Mouse (Mus musculus): ENCODE measurements around the gene Tmem8b.

DNA sequence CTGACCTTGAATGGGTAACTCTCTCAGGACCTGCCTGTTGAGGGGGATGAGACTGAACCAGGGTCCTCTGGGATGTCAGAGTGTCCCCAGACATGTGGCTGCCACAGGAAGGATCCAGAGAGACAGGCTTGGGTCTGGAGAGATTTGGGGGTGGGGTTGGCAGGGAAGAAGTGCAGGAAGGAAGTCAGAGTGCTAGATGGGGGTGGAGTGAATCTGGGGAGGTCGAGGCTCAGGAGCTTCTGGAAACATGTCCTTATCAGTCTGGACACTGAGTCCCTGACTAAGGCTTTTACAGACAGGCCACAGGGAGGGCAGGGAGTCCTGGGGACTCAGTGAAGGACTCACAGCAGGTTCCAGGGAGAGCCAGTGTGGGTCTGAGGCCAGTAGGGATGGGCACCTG, 63.4 kb downstream of the Tmem8b start:
- TF ChIP-seq CTCF (IDR thresholded peaks at IDR 0.05; ENCODE audit: low read depth) (no peak), EP300 (optimal IDR thresholded peaks at IDR 0.05) (no peak)

Measured in stomach, postnatal 0 days (tissue).